Mouse (Mus musculus) midbrain, embryonic 12.5 days (tissue): Measurements from ENCODE around the gene Akr7a5. TPM values are rescaled to one million over a fixed set of nuclear protein-coding genes. Genes with fewer than 3 reads are reported as not detected.

Experiments
- ATAC-seq: fragments of 200-750 bp; cut with Nextera tagmentation; 2 replicates; pipeline ENCODE4 v1.8.0; 2017; ENCODE audit warnings: low read depth, moderate TSS enrichment, moderate library complexity; ENCODE audit not compliant: low FRiP score
- H3K27ac ChIP-seq: fragments of 300-500 bp; sonication (generic); replicated peaks from 2 replicates; pipeline ENCODE4 v1.5.1; 2016; ENCODE audit warnings: mild to moderate bottlenecking
- H3K27me3 ChIP-seq: fragments of 300-500 bp; sonication (generic); 2 replicates; pipeline ENCODE4 v1.6.1; 2016; ENCODE audit warnings: mild to moderate bottlenecking
- H3K36me3 ChIP-seq: fragments of 300-500 bp; sonication (generic); 2 replicates; pipeline ENCODE4 v1.6.1; 2016
- H3K4me1 ChIP-seq: fragments of 300-500 bp; sonication (generic); 2 replicates; pipeline ENCODE4 v1.6.1; 2016
- H3K4me2 ChIP-seq: fragments of 300-500 bp; sonication (generic); replicated peaks from 2 replicates; pipeline ENCODE4 v1.6.1; 2016; ENCODE audit warnings: mild to moderate bottlenecking, moderate library complexity
- H3K4me3 ChIP-seq: fragments of 300-500 bp; sonication (generic); 2 replicates; pipeline ENCODE4 v1.5.1; 2016; ENCODE audit warnings: mild to moderate bottlenecking
- H3K9ac ChIP-seq: fragments of 300-500 bp; sonication (generic); replicated peaks from 2 replicates; pipeline ENCODE4 v1.6.1; 2016; ENCODE audit warnings: mild to moderate bottlenecking, moderate library complexity
- H3K9me3 ChIP-seq: fragments of 300-500 bp; sonication (generic); 2 replicates; pipeline ENCODE4 v1.6.1; 2016; ENCODE audit warnings: mild to moderate bottlenecking
- WGBS: fragments of 180-500 bp; shearing (Covaris S2); methylation state at CpG from one replicate; pipeline ENCODE4 v1.1.7; 2016; 5-methylcytosine and 5-hydroxymethylcytosine counted together
- polyA plus RNA-seq: library from polyadenylated mRNA; unstranded; fragments of >200 nt; fragmentation: Nextera tagmentation; extraction: Ambion mirVana; gene quantifications from 2 replicates; pipeline ENCODE4 v1.2.1, GENCODE M21; 2016

The Akr7a5 gene
- polyA plus RNA-seq, 1 experiment from 2014 or later = 81.2 TPM

- H3K36me3 ChIP-seq = peaks cover 8% of the 10 kb centered on the region; the same call in 1 of the 2 replicates
- H3K9me3 ChIP-seq = no peaks in the 10 kb centered on the region
- no peak overlapping the region for H3K4me3 ChIP-seq
- ATAC-seq = no peak
- H3K9ac ChIP-seq = no peak overlapping the region
- WGBS = 94% methylated on average over 3 of the region's 3 CpGs
- H3K4me1 ChIP-seq = peaks cover 5% of the 10 kb centered on the region
- H3K27me3 ChIP-seq = 0 out of 2 replicates have a peak, but pooled peaks cover 8% of the 10 kb centered on the region
- H3K4me2 ChIP-seq = no peak overlapping the region
- H3K27ac ChIP-seq = no peak overlapping the region
Observed at GRCm38 (mm10) chr4:139305521-139305920, 5.0 kb upstream of the Akr7a5 start.

DNA sequence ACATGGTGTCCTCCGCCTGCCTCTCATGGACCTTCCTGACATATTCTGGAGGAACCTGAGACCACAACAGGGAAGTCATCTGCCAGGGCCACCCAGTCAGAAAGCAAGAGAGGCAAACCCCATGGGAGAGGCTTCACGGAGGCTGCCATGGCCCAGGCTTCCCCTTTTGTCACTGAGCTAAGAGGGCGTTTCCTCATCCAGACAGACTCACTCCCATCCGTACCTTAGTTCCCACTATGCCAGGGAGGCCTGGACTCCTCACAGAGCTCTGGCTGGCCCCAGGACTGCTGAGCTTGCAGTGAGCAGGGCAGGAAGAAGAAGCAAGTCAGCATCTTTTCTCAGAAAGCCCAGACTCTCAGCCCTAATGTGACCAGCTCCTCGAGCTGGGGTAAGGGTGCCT lies 2.6 kb upstream of the Akr7a5 start:
- Histone ChIP-seq H3K4me3 (no peak overlapping the region), H3K9ac (0 out of 2 replicates have a peak overlapping the region, but pooled peaks have one; percentile 4), H3K27ac (no peak overlapping the region), H3K36me3 (no peaks in the 10 kb centered on the region), H3K4me1 (peaks cover 18% of the 10 kb centered on the region), H3K4me2 (no peak overlapping the region), H3K27me3 (peaks cover 18% of the 10 kb centered on the region; the same call in 1 of the 2 replicates), H3K9me3 (no peaks in the 10 kb centered on the region)
- ATAC-seq = no peak
- 88% methylated on average over 5 of the region's 5 CpGs for WGBS

DNA sequence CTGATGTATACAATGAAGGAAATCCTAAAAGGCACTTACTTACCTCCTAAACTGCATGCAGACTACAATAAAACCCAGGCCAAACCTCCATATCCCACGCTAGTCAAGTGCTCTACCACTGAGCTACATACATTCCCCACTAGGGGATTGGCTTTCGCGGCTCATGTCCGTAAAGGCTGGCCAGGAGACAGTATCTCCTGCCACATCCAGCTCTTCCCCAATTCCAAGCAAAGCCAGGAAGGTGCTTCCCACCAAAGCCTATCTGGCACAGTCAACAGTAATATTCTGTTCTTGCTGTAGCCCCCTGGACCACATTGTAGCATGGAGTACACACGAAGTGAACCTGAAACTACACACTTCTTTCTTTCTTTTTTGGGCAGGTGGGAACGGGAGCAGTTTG lies 893 bp upstream of the Akr7a5 start:
- peak overlapping the region; percentile 88; the same call in 1 of the 2 replicates for H3K9ac ChIP-seq
- peak overlapping the region; percentile 92 for H3K4me2 ChIP-seq
- peaks cover 18% of the 10 kb centered on the region for H3K4me1 ChIP-seq
- 29% methylated on average over 6 of the region's 6 CpGs for WGBS
- peaks cover 7% of the 10 kb centered on the region for H3K36me3 ChIP-seq
- no peak for ATAC-seq
- no peaks in the 10 kb centered on the region for H3K9me3 ChIP-seq
- H3K27ac ChIP-seq = no peak overlapping the region
- peaks cover 18% of the 10 kb centered on the region; the same call in 1 of the 2 replicates for H3K27me3 ChIP-seq
- peak overlapping the region; percentile 88 for H3K4me3 ChIP-seq

DNA sequence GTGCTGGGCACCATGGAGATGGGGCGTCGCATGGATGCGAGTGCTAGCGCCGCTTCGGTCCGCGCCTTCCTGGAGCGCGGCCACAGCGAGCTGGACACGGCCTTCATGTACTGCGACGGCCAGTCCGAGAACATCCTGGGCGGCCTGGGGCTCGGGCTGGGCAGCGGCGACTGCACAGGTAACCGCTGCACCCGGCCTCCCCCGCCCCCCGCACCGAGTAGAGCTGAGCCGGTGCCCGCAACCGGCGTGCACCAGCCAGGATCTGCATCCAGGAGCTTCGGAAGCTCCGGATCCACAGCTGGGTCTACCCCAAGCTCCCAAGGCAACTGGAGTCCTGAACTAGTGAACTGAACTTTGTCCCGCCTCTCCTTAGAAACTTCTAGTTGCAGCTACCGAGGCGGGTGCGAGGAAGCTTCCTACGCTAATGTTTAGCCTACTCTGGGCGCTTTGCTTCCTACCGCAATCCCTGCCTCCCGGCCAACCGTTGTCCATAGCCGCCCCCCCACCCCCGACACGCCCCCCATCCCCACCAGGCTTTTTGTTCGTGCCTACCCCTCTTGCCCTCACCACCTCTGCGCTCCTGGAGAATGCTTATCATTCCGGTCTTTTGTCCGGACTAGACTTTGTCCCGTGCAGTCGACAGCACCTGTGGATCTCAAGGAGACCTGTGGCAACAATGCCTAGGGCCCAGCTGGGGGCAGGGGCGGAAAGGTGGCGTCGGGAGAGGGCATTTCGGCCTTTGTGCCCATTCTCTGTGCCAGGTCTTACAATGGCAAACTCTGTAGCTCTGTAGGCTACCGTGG lies 556 bp downstream of the Akr7a5 start:
- peak overlapping the region; percentile 88 for H3K4me3 ChIP-seq
- no peak; the same call in 1 of the 2 replicates for ATAC-seq
- peak overlapping the region; percentile 50; the same call in 1 of the 2 replicates for H3K27ac ChIP-seq
- H3K27me3 ChIP-seq = peaks cover 18% of the 10 kb centered on the region; the same call in 1 of the 2 replicates
- H3K9me3 ChIP-seq = no peaks in the 10 kb centered on the region
- peak overlapping the region; percentile 88 for H3K9ac ChIP-seq
- peaks cover 21% of the 10 kb centered on the region for H3K36me3 ChIP-seq
- WGBS = under 1% methylated on average over 51 of the region's 53 CpGs
- peak overlapping the region; percentile 92 for H3K4me2 ChIP-seq
- peaks cover 18% of the 10 kb centered on the region for H3K4me1 ChIP-seq

DNA sequence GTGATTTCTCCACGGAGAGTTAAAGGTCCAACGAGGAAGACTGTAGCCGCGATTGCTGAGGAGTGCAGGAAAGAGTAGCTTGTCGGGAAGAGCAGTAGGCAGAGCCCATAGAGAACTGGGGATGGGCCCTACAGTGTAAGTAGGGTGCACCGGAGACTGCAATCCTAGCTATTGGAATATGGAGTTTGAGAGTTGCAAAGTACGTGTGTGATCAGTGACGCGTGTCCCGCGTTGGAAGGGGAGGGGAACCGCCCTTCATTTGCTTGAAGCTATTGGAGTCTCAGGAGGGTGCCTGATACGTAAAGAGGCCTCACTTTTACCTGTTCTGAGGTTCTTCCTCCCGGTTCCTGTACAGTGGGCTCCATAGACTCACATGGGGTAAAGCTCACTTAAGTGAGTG lies 1.2 kb downstream of the Akr7a5 start:
- no peak for ATAC-seq
- WGBS = 26% methylated on average over 14 of the region's 14 CpGs
- H3K4me3 ChIP-seq = peak overlapping the region; percentile 88
- peaks cover 18% of the 10 kb centered on the region; the same call in 1 of the 2 replicates for H3K27me3 ChIP-seq
- H3K9ac ChIP-seq = peak overlapping the region; percentile 88
- no peaks in the 10 kb centered on the region for H3K9me3 ChIP-seq
- no peak overlapping the region for H3K27ac ChIP-seq
- H3K4me1 ChIP-seq = peaks cover 18% of the 10 kb centered on the region
- H3K36me3 ChIP-seq = peaks cover 24% of the 10 kb centered on the region
- H3K4me2 ChIP-seq = peak overlapping the region; percentile 92

DNA sequence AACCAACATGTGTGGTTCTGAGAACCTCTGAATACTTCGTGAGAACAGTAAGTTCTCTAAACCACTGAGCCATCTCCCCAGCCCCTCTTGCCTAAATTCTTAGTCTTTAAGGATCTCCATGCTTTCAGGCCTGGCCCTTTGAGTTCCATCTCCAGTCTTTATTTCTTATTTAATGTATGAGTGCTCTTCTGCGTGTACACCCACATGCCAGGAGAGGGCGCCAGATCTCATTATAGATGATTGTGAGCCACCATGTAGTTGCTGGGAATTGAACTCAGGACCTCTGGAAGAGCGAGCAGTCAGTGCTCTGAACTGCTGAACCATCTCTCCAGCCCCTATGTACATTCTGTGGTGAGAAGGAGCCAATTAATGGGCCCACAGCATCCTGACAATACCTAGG lies 2.1 kb downstream of the Akr7a5 start:
- no peak overlapping the region for H3K4me2 ChIP-seq
- H3K27ac ChIP-seq = no peak overlapping the region
- 54% methylated on average over 4 of the region's 4 CpGs for WGBS
- H3K27me3 ChIP-seq = peaks cover 18% of the 10 kb centered on the region; the same call in 1 of the 2 replicates
- peaks cover 18% of the 10 kb centered on the region for H3K4me1 ChIP-seq
- H3K9me3 ChIP-seq = no peaks in the 10 kb centered on the region
- no peak overlapping the region for H3K4me3 ChIP-seq
- no peak overlapping the region for H3K9ac ChIP-seq
- peaks cover 32% of the 10 kb centered on the region for H3K36me3 ChIP-seq
- ATAC-seq = no peak

GRCm38 (mm10) chr4:139318449-139318848 lies 7.9 kb downstream of the Akr7a5 start:
- Histone ChIP-seq H3K9me3 (no peaks in the 10 kb centered on the region), H3K4me1 (no peaks in the 10 kb centered on the region), H3K9ac (no peak overlapping the region), H3K4me3 (no peak overlapping the region), H3K4me2 (no peak overlapping the region), H3K36me3 (peaks cover 51% of the 10 kb centered on the region), H3K27ac (no peak overlapping the region), H3K27me3 (no peaks in the 10 kb centered on the region)
- no peak for ATAC-seq
- 93% methylated on average over 11 of the region's 11 CpGs for WGBS

GRCm38 (mm10) chr4:139319740-139320139 lies 9.2 kb downstream of the Akr7a5 start:
- H3K4me1 ChIP-seq = no peaks in the 10 kb centered on the region
- 92% methylated on average over 4 of the region's 4 CpGs for WGBS
- no peak overlapping the region for H3K9ac ChIP-seq

DNA sequence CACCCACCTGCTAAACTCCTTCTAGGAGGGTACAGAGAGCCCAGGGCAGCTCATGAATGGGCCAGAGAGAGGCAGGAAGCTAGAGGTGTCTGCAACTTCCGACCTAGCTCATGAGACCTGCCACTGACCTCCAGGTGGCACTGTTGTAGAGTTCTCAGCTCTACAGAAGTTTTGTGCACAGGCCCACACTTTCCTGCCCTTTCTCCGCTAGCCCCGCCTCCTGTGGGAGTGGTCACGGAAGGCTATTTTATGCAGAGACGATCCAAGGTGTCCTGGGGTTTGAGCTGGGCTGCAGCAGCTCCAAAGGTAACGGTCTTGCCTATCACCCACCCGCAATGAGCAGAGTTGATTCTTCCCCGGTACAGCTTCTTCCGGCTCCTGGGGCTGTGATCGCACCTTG lies 20.1 kb downstream of the Akr7a5 start:
- peak overlapping the region; percentile 17 for H3K4me3 ChIP-seq

More at GRCm38 (mm10) chr4:139319740-139320139, 9.2 kb downstream of the Akr7a5 start:
- no peak for ATAC-seq
- no peaks in the 10 kb centered on the region for H3K27me3 ChIP-seq
- H3K9me3 ChIP-seq = no peaks in the 10 kb centered on the region
- no peak overlapping the region for H3K4me2 ChIP-seq
- no peak overlapping the region for H3K4me3 ChIP-seq
- H3K36me3 ChIP-seq = peaks cover 43% of the 10 kb centered on the region
- H3K27ac ChIP-seq = no peak overlapping the region

DNA sequence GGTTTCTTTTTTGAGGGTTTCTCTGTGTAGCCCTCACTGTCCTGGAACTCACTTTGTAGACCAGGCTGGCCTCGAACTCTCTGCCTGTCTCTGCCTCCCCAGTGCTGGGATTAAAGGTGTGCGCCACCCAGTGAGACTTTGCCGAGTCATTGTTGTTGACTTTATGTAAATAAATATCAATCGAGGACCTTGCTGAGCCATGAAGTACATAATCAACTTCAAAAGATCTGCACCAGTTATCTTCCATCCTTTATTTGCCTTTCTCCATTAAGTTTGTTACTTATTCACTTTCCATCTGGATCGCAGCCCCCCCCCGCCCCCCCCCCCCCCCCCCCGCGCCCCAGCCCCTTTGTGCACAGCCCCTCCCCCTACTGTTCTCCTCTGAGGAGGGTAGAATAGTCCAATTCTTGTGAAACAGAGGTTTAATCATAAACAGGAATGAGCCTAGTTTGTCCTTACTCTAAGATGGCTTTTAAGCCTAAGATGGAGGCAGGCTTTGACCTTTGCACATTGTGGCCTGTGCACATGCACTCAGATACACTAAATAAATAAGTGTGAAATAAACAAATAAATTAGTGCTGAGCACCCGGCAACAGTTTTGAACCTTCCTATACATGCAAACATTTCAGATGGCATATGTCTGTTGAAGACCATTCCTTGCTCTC lies 24.2 kb downstream of the Akr7a5 start:
- ATAC-seq = no peak
- H3K9ac ChIP-seq = no peak overlapping the region
- no peaks in the 10 kb centered on the region for H3K9me3 ChIP-seq
- no peak overlapping the region for H3K27ac ChIP-seq
- peaks cover 37% of the 10 kb centered on the region for H3K27me3 ChIP-seq
- H3K4me3 ChIP-seq = no peak overlapping the region
- H3K4me2 ChIP-seq = no peak overlapping the region
- WGBS = 84% methylated on average over 6 of the region's 9 CpGs
- no peaks in the 10 kb centered on the region for H3K36me3 ChIP-seq
- 0 out of 2 replicates have a peak, but pooled peaks cover 3% of the 10 kb centered on the region for H3K4me1 ChIP-seq

More for the DNA sequence above, 20.1 kb downstream of the Akr7a5 start:
- 7% methylated on average over 10 of the region's 10 CpGs for WGBS
- Histone ChIP-seq H3K4me2 (peak overlapping the region; percentile 33; the same call in 1 of the 2 replicates), H3K36me3 (no peaks in the 10 kb centered on the region), H3K9ac (no peak overlapping the region), H3K27me3 (peaks cover 19% of the 10 kb centered on the region; the same call in 1 of the 2 replicates), H3K27ac (no peak overlapping the region), H3K9me3 (no peaks in the 10 kb centered on the region), H3K4me1 (no peaks in the 10 kb centered on the region)
- no peak for ATAC-seq

DNA sequence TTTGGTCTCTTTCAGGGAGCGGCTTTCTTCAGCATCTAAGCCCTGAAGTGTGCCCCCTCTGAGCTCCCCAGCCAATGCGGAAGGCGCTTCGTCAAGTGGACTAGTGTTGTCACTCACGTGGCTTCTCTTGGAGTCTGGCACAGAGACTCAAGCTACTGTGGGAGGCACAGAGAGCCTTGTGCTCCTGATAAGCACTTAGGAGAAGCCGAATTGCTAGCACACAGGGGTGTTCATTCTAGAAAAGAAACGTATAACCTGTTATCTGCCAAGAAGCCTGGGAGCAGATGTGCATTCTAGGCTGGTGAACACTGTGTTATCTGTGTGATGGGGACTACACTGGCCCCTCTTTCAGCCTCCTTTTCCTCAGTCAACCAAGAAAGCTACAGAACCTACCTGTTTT lies 25.0 kb downstream of the Akr7a5 start:
- no peak overlapping the region for H3K4me2 ChIP-seq
- WGBS = 76% methylated on average over 7 of the region's 7 CpGs
- no peak overlapping the region for H3K9ac ChIP-seq
- ATAC-seq = no peak
- no peaks in the 10 kb centered on the region for H3K36me3 ChIP-seq
- no peak overlapping the region for H3K27ac ChIP-seq
- peaks cover 37% of the 10 kb centered on the region for H3K27me3 ChIP-seq
- no peaks in the 10 kb centered on the region for H3K9me3 ChIP-seq
- no peak overlapping the region for H3K4me3 ChIP-seq
- H3K4me1 ChIP-seq = 0 out of 2 replicates have a peak, but pooled peaks cover 3% of the 10 kb centered on the region
